Mouse (Mus musculus) urinary bladder, postnatal 10 days (tissue): ENCODE results near the gene Poc1a.

ENCODE experiments used
- DNase-seq: peaks from one replicate; pipeline ENCODE4 v3.0.0; 2022; ENCODE audit warnings: low spot score

The Poc1a gene

GRCm38 (mm10) chr9:106338462-106339172 is 57.8 kb downstream of the Poc1a start:
- DNase-seq, result no peak

GRCm38 (mm10) chr9:106339173-106339558 is 58.3 kb downstream of the Poc1a start:
- no peak for DNase-seq

GRCm38 (mm10) chr9:106339730-106340129 is 58.9 kb downstream of the Poc1a start:
- DNase-seq, result no peak

GRCm38 (mm10) chr9:106340501-106341312 is 59.8 kb downstream of the Poc1a start:
- no peak for DNase-seq

- DNase-seq, result no peak
Observed at GRCm38 (mm10) chr9:106341313-106341686, 60.4 kb downstream of the Poc1a start.

GRCm38 (mm10) chr9:106342573-106342972 is 61.7 kb downstream of the Poc1a start:
- no peak for DNase-seq

GRCm38 (mm10) chr9:106345167-106345566 is 64.3 kb downstream of the Poc1a start:
- no peak for DNase-seq

GRCm38 (mm10) chr9:106345630-106346029 is 64.8 kb downstream of the Poc1a start:
- DNase-seq, result no peak

- no peak for DNase-seq
Observed at GRCm38 (mm10) chr9:106348281-106348680, 67.4 kb downstream of the Poc1a start.

GRCm38 (mm10) chr9:106349075-106349474 is 68.2 kb downstream of the Poc1a start:
- DNase-seq, result no peak

- no peak for DNase-seq
Observed at GRCm38 (mm10) chr9:106351178-106351577, 70.3 kb downstream of the Poc1a start.

GRCm38 (mm10) chr9:106353779-106354178 is 72.9 kb downstream of the Poc1a start:
- no peak for DNase-seq

- DNase-seq, result no peak
Observed at GRCm38 (mm10) chr9:106354810-106355209, 73.9 kb downstream of the Poc1a start.

GRCm38 (mm10) chr9:106355217-106355974 is 74.5 kb downstream of the Poc1a start:
- no peak for DNase-seq

- DNase-seq, result no peak
Observed at GRCm38 (mm10) chr9:106355975-106356286, 75.1 kb downstream of the Poc1a start.

GRCm38 (mm10) chr9:106356323-106356844 is 75.5 kb downstream of the Poc1a start:
- DNase-seq, result no peak

- DNase-seq, result no peak
Observed at GRCm38 (mm10) chr9:106357167-106357566, 76.3 kb downstream of the Poc1a start.

- DNase-seq, result no peak
Observed at GRCm38 (mm10) chr9:106359297-106359696, 78.4 kb downstream of the Poc1a start.

- DNase-seq, result no peak
Observed at GRCm38 (mm10) chr9:106361140-106361539, 80.3 kb downstream of the Poc1a start.

- no peak for DNase-seq
Observed at GRCm38 (mm10) chr9:106365333-106365732, 84.5 kb downstream of the Poc1a start.

- no peak for DNase-seq
Observed at GRCm38 (mm10) chr9:106366188-106366587, 85.3 kb downstream of the Poc1a start.

GRCm38 (mm10) chr9:106367001-106367400 is 86.1 kb downstream of the Poc1a start:
- no peak for DNase-seq
